Mouse (Mus musculus): Measurements from ENCODE around the gene Lamp1.

GRCm38 (mm10) chr8:13187229-13187628 lies 28.3 kb downstream of the Lamp1 start:
- no peak for TF ChIP-seq POLR2A (IDR thresholded peaks at IDR 0.05; ENCODE audit: insufficient read length, low read depth)
- no peak for TF ChIP-seq MYOG (IDR thresholded peaks at IDR 0.05; ENCODE audit: control insufficient read depth in 1 of 3, insufficient read depth in 1 of 3, insufficient read length in 2 of 3, low read depth in 2 of 3)
- TF ChIP-seq MAX (IDR thresholded peaks at IDR 0.05; ENCODE audit: low read depth) = no peak
- TF ChIP-seq TCF3 (IDR thresholded peaks at IDR 0.05; ENCODE audit: insufficient read length, low read depth) = no peak
